Mouse (Mus musculus) olfactory bulb, adult 2 months (tissue): ENCODE data around the gene Gm5105. TPM values are rescaled to one million over a fixed set of nuclear protein-coding genes. Genes with fewer than 3 reads are reported as not detected.

Experiments
- H3K27ac ChIP-seq: fragments of 200-500 bp; 2 replicates; pipeline ENCODE4 v1.5.1; 2012; ENCODE audit warnings: low read depth, low read length; ENCODE audit not compliant: insufficient read depth
- H3K4me1 ChIP-seq: fragments of 200-500 bp; 2 replicates; pipeline ENCODE4 v1.6.1; 2012; ENCODE audit warnings: low read length; ENCODE audit not compliant: control insufficient read depth, insufficient read depth
- H3K4me3 ChIP-seq: fragments of 200-500 bp; 2 replicates; pipeline ENCODE4 v1.5.1; 2012; ENCODE audit warnings: mild to moderate bottlenecking, low read depth, low read length, moderate library complexity; ENCODE audit not compliant: insufficient read depth
- CTCF ChIP-seq: fragments of 200-500 bp; IDR thresholded peaks from 2 replicates; pipeline ENCODE4 v1.5.1; 2012; ENCODE audit warnings: low read depth, mild to moderate bottlenecking, low read length, moderate library complexity; ENCODE audit not compliant: insufficient read depth
- POLR2A ChIP-seq: fragments of 200-500 bp; IDR thresholded peaks from 2 replicates; pipeline ENCODE4 v1.6.1; 2012; ENCODE audit warnings: mild to moderate bottlenecking, low read depth, low read length, moderate library complexity; ENCODE audit not compliant: insufficient read depth
- WGBS: fragments of 180-500 bp; shearing (Covaris S2); methylation state at CpG from one replicate; pipeline ENCODE4 v1.1.7; 2018; 5-methylcytosine and 5-hydroxymethylcytosine counted together
- polyA plus RNA-seq: library from polyadenylated mRNA; stranded (reverse); fragments of >200 nt; gene quantifications from 2 replicates; pipeline ENCODE4 v1.2.4, GENCODE M21; 2012; ENCODE audit warnings: low replicate concordance; ENCODE audit not compliant: missing spikeins, insufficient read depth, insufficient read length

The Gm5105 gene
- polyA plus RNA-seq, 1 experiment = not detected

DNA sequence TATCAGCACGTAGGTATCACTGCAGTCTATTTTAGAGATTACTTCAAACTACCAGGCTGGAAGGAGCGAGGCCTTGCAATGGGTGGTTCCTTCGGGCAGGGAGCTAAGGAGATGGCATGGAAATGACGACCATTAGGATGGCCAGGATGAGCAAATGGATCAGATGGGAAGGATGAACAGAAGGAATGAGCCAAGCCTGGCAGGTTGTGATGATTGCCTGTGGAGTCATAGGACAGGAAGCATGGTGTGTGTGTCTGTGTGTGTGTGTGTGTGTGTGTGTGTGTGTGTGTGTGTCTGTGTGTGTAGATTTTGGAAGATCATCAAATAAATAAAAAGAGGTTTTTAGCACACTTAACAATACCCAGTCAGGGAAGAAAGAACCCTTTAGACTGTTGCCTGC, 44.5 kb downstream of the Gm5105 start:
- WGBS = 87% methylated on average over 4 of the region's 4 CpGs

DNA sequence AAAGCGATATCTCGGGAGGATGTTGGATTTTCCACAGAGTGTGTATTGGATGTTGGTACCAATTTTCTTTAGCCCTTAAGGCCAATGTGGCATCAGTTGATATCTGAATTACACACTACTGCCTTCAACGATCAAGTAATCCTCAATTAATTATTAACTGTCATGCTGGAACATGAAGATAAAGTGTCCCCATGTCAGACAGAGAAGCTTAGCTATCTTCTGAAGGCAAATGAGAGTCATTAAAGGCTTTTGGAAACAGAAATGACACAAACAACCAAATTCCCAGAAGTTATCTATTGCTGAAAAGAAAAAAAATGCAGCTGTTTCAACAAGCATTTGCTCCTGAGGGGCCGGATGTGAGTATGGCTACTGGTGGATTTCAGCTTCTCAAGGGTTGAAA, 45.2 kb downstream of the Gm5105 start:
- WGBS = 75% methylated on average over 4 of the region's 4 CpGs
- Histone ChIP-seq H3K27ac (no peak overlapping the region), H3K4me1 (no peaks in the 10 kb centered on the region; the same call in 1 of the 2 replicates), H3K4me3 (no peak overlapping the region)
- TF ChIP-seq CTCF (no peak), POLR2A (no peak)

More for the DNA sequence above, 44.5 kb downstream of the Gm5105 start:
- no peak for TF ChIP-seq POLR2A
- no peak for TF ChIP-seq CTCF
- Histone ChIP-seq H3K27ac (no peak overlapping the region), H3K4me1 (no peaks in the 10 kb centered on the region; the same call in 1 of the 2 replicates), H3K4me3 (no peak overlapping the region)

DNA sequence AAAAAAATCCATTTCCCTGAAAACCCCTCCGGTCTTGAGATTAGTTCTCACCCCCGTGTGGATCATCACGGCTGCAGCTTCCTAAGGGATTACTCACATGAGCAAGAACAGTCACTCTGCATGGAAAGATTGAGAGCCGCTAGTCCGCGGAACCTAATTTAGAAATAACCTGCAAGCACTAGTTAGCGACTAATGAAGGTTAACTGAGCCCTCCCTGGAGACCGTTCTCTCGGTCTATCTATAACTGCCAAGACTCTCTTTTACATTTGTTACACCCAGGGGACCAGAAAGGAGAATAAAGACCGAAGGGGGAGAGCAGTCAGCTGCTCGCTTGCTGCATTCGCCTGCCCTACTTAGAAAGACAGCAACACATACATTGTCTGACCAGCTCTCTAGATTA, 50.4 kb downstream of the Gm5105 start:
- H3K4me1 ChIP-seq = no peaks in the 10 kb centered on the region
- no peak overlapping the region for H3K4me3 ChIP-seq
- WGBS = 75% methylated on average over 12 of the region's 12 CpGs
- TF ChIP-seq POLR2A = no peak
- TF ChIP-seq CTCF = no peak
- H3K27ac ChIP-seq = no peak overlapping the region

- TF ChIP-seq CTCF (no peak), POLR2A (no peak)
- Histone ChIP-seq H3K4me3 (no peak overlapping the region), H3K4me1 (no peaks in the 10 kb centered on the region), H3K27ac (no peak overlapping the region)
- 84% methylated on average over 2 of the region's 2 CpGs for WGBS
Measured at GRCm38 (mm10) chr3:138014725-138015124, 52.5 kb downstream of the Gm5105 start.

- Histone ChIP-seq H3K27ac (no peak overlapping the region), H3K4me1 (no peaks in the 10 kb centered on the region), H3K4me3 (no peak overlapping the region)
- WGBS = 30% methylated on average over 4 of the region's 4 CpGs
- TF ChIP-seq CTCF = no peak
- no peak for TF ChIP-seq POLR2A
Measured at GRCm38 (mm10) chr3:138012351-138012750, 54.8 kb downstream of the Gm5105 start.

- Histone ChIP-seq H3K27ac (no peak overlapping the region), H3K4me3 (no peak overlapping the region), H3K4me1 (no peaks in the 10 kb centered on the region)
- 89% methylated on average over 6 of the region's 6 CpGs for WGBS
- no peak for TF ChIP-seq CTCF
- TF ChIP-seq POLR2A = no peak
Measured at GRCm38 (mm10) chr3:138008152-138008551, 59.0 kb downstream of the Gm5105 start.

GRCm38 (mm10) chr3:138006896-138007295, 60.3 kb downstream of the Gm5105 start:
- H3K4me3 ChIP-seq = no peak overlapping the region
- no peaks in the 10 kb centered on the region for H3K4me1 ChIP-seq
- no peak overlapping the region for H3K27ac ChIP-seq
- TF ChIP-seq POLR2A (no peak), CTCF (no peak)
- WGBS = 68% methylated on average over 3 of the region's 3 CpGs

DNA sequence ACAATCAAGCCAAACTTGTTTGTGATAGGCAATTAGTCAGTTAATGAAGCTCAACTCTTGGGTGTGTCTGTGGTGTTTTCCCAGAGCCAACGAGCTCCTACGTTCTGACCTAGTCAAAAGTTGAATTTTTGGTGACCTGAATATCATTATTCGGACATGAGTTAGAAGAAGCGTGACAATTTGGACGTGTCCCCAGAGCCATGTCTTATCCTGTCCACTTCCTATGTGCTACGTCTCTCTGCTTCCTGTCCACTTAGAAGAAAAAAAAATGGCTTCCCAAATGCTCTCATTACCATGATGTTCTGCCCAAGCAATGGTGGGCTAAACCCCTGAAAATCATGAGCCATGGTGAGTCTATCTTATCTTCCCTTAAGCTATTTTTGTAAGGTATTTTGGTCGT, 63.9 kb downstream of the Gm5105 start:
- 85% methylated on average over 7 of the region's 7 CpGs for WGBS

GRCm38 (mm10) chr3:138002545-138002944, 64.6 kb downstream of the Gm5105 start:
- Histone ChIP-seq H3K4me1 (peaks cover 5% of the 10 kb centered on the region), H3K27ac (no peak overlapping the region), H3K4me3 (no peak overlapping the region)
- WGBS = 72% methylated on average over 6 of the region's 6 CpGs
- TF ChIP-seq POLR2A (no peak), CTCF (no peak)

More for the DNA sequence above, 63.9 kb downstream of the Gm5105 start:
- TF ChIP-seq POLR2A (no peak), CTCF (no peak)
- no peak overlapping the region for H3K27ac ChIP-seq
- H3K4me3 ChIP-seq = no peak overlapping the region
- H3K4me1 ChIP-seq = peaks cover 5% of the 10 kb centered on the region

DNA sequence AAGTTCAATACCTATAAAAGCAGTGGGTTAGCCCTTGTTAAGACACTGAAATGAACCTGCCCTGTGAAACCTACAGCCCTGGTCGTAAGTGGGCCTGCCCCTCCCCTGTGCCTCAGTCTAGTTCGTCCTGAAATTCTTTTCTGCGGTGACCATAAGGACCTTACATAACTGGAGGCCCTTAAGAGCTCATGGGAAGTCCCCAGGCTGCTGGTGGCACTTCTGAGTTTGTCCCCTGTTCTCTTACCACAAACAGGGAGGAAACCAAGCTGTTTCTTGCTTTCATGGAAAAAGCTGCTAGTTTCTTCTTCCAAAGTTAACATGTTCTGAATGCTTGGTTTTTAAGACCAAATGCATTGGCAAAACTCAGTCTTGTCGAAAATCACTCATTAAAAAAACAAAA, 65.3 kb downstream of the Gm5105 start:
- WGBS = 91% methylated on average over 4 of the region's 4 CpGs
- TF ChIP-seq POLR2A = no peak
- no peak for TF ChIP-seq CTCF
- H3K4me1 ChIP-seq = peaks cover 5% of the 10 kb centered on the region
- no peak overlapping the region for H3K4me3 ChIP-seq
- H3K27ac ChIP-seq = no peak overlapping the region
